Mouse (Mus musculus) stomach, adult 2 months (tissue): ENCODE data around the gene Cypt14. TPM values are rescaled to one million over a fixed set of nuclear protein-coding genes. Genes with fewer than 3 reads are reported as not detected.

ENCODE experiments used
- polyA plus RNA-seq: library from polyadenylated mRNA; depleted of rRNA; stranded (reverse); fragments of >200 nt; gene quantifications from 2 replicates; pipeline ENCODE4 v1.2.3, GENCODE M21; 2012; rRNA removed

Gene Cypt14
- polyA plus RNA-seq, result not detected in 2 replicates

DNA sequence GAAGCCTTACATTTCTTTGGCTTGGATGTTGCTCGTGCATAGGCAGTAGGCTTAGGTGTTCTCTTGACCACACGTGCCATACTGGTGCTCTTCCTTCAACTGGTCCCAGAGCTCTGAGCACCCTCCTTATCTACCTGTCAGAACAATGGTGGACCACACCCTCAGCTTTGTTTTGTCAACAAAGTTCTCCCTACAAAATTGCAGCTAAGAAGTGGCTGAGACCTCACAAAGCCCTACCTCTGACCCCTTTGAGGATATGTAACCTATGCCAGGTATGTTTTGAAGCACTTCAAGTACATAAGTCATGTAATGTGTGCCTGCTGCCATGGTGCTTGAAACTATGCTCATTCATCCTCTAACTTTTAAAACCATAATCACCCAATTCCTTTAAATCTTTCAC is at the start of gene Cypt14:
Cypt14 (minus strand) TSS at position 101 of the 400 bp plus-strand sequence.

